Mouse (Mus musculus) inflammation-experienced regulatory T-cells (primary cell): ENCODE data around the gene Enkur. TPM values are rescaled to one million over a fixed set of nuclear protein-coding genes. Genes with fewer than 3 reads are reported as not detected.

Experiments
- polyA plus RNA-seq, 2 experiments: library from polyadenylated mRNA; unstranded; fragments of 100-300 nt; shearing (Covaris generic); gene quantifications; one replicate each; pipeline ENCODE4 v1.2.1; 2017

Enkur gene
- polyA plus RNA-seq = under 1 TPM; 0.39 to 0.92 TPM

GRCm38 (mm10) chr2:21204912-21205830 is at the start of gene Enkur, which contains the start of gene Thnsl1:
TSS of gene Enkur (minus strand) at chr2:21205365.
TSS of gene Thnsl1 (plus strand) at chr2:21205724.

Other genes starting within 250 kb of the Enkur start
- gene Arhgap21, start 236.5 kb downstream of the Enkur start, polyA plus RNA-seq = 1 to 10 TPM; 1.9 to 6.3 TPM
- 1 to 10 TPM; 2.5 to 4.6 TPM for gene Thnsl1, start 359 bp upstream of the Enkur start, polyA plus RNA-seq
- under 1 TPM in 1 of 2 experiments, not detected in 1; 0.02 TPM for gene Gpr158, start 162.2 kb upstream of the Enkur start, polyA plus RNA-seq